Mouse (Mus musculus): ENCODE results near the gene Hist1h4d. TPM values are rescaled to one million over a fixed set of nuclear protein-coding genes. Genes with fewer than 3 reads are reported as not detected.
"Not testable (repeated sequence)": the region's sequence is repeated elsewhere in the genome, so short reads cannot be mapped to it uniquely, and the experiment has no call there.

Hist1h4d gene
- total and polyA plus RNA-seq, 2 experiments from 2014 or later: 39.6 to 2,187 TPM

DNA sequence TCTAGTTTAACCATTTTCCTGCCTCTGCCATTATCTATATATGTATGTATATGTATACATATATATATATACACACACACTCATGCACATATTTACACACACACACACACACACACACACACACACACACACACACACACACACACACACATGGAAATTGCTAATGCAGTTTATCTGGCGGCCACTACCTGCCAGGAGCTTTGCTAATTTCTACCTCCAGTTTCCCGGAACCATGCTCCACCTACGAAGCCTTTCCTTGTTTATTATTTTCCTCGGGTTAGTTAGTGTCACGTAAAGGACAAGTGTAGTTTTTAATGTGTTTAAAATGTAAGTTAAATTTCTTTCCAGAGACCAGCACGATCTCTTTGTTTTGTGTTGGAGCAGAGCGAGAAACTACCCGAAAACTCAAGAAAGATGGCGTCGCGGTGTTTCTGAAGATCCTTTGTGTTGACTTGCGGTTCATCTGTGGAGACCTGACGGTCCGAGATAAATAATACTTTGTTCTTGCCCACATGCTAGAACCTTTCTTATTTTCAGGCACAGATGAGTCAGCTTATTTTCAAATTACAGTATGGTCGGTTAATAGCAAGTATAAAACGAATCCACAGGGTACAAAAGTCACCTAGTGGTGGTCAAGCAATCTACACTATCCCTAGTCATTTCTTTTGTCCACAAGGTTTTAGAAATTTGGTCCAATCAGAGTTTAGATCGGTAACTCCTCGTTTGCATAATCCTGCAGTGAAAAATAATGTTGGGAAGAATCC lies 18.5 kb upstream of the Hist1h4d start:
- Histone ChIP-seq H3K4me1 (ENCODE audit: insufficient read depth, low read length) (no peaks in the 10 kb centered on the region), H3K27me3 (ENCODE audit: insufficient read depth, low read length) (no peaks in the 10 kb centered on the region), H3K9ac (replicated peaks; ENCODE audit: low read length) (peak overlapping the region; percentile 58), H3K27ac (peak overlapping the region; percentile 95), H3K4me3 (ENCODE audit: low read length) (peak overlapping the region; percentile 44), H3K4me2 (ENCODE audit: low read depth, low read length) (peak overlapping the region; percentile 86), H3K9me3 (ENCODE audit: low read length) (no peaks in the 10 kb centered on the region), H3K36me3 (ENCODE audit: insufficient read depth, low read length) (no peaks in the 10 kb centered on the region)
- DNase-seq (ENCODE audit: low spot score) (peak; percentile 86), ATAC-seq (peak; percentile 70)
- TF ChIP-seq CTCF (IDR thresholded peaks at IDR 0.05; ENCODE audit: low read depth): peak; percentile 71
- whole genome bisulfite sequencing: 3% methylated on average over 18 of the region's 18 CpGs

DNA sequence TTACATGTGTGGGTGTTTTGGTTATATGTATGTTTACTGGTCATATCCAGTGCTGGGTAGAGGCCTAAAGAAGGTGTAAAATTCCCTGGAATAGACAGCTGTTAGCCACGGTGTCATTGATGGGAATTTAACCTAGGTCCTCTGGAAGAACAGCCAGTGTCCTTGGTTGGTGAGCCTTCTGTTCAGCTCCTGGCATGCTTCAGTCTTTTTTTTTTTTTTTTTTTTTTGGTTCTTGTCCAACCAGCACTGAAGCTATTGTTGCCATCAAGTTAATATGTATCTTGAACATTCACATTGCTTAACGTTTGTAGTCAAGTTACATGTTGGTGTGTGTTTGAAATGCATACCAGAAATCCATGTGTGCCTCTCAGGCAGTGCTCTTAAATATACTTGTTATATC lies 16.9 kb upstream of the Hist1h4d start:
- H3K4me1 ChIP-seq (ENCODE audit: insufficient read depth, low read length): no peaks in the 10 kb centered on the region
- DNase-seq (ENCODE audit: low spot score) (no peak), ATAC-seq (no peak)
- no peak overlapping the region for H3K4me3 ChIP-seq (ENCODE audit: low read length)
- no peak for TF ChIP-seq CTCF (IDR thresholded peaks at IDR 0.05; ENCODE audit: low read depth)
- H3K9ac ChIP-seq (replicated peaks; ENCODE audit: low read length): no peak overlapping the region
- no peaks in the 10 kb centered on the region for H3K36me3 ChIP-seq (ENCODE audit: insufficient read depth, low read length)
- H3K27me3 ChIP-seq (ENCODE audit: insufficient read depth, low read length): no peaks in the 10 kb centered on the region
- WGBS: 86% methylated on average over 2 of the region's 2 CpGs
- no peak overlapping the region for H3K27ac ChIP-seq
- no peaks in the 10 kb centered on the region for H3K9me3 ChIP-seq (ENCODE audit: low read length)
- no peak overlapping the region for H3K4me2 ChIP-seq (ENCODE audit: low read depth, low read length)

GRCm38 (mm10) chr13:23570261-23571021 lies 11.0 kb upstream of the Hist1h4d start:
- 4% methylated on average over 18 of the region's 41 CpGs for WGBS
- peak overlapping the region; percentile 44 for H3K9ac ChIP-seq (replicated peaks; ENCODE audit: low read length)
- H3K4me3 ChIP-seq (ENCODE audit: low read length): peak overlapping the region; percentile 39
- H3K36me3 ChIP-seq (ENCODE audit: insufficient read depth, low read length); H3K27me3 ChIP-seq (ENCODE audit: insufficient read depth, low read length); H3K4me1 ChIP-seq (ENCODE audit: insufficient read depth, low read length); H3K9me3 ChIP-seq (ENCODE audit: low read length): not testable (repeated sequence)
- peak overlapping the region; percentile 95 for H3K27ac ChIP-seq
- peak overlapping the region; percentile 59 for H3K4me2 ChIP-seq (ENCODE audit: low read depth, low read length)
- ATAC-seq: peak; percentile 31; the same call in 1 of the 2 replicates
- peak; percentile 13 for DNase-seq (ENCODE audit: low spot score)

DNA sequence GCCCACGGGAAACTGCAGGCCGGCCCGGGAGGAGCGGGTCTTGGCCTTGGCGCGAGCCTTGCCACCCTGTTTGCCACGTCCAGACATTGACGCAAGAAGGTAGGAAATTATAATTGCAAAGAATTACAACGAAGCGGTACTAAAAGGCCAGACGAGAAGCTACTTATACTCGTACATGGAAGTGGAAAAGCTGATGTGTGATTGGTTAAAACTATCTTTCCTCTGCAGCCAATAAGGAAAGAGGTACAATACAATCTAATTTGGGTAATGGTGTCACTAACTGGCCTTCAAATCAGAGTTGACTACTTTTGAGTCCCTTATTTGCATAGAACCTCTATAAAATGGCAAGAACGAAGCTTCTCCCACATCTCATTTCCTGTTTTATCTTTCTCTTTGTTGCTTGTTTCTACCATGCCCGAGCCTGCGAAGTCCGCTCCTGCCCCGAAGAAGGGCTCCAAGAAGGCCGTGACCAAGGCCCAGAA lies 10.3 kb upstream of the Hist1h4d start, which contains the start of the genes Hist1h2ae and Hist1h2bg:
Gene Hist1h2ae, minus strand, starts transcription at position 199 of the 482 bp plus-strand sequence.
Gene Hist1h2bg, plus strand, starts transcription at position 375 of the 482 bp plus-strand sequence.
- Histone ChIP-seq H3K27me3 (ENCODE audit: insufficient read depth, low read length) (no peaks in the 10 kb centered on the region), H3K4me1 (ENCODE audit: insufficient read depth, low read length) (peaks cover 7% of the 10 kb centered on the region; the same call in 1 of the 2 replicates), H3K4me2 (ENCODE audit: low read depth, low read length) (peak within 1 kb of the TSS; percentile 59), H3K4me3 (ENCODE audit: low read length) (peak within 1 kb of the TSS; percentile 39), H3K36me3 (ENCODE audit: insufficient read depth, low read length) (no peaks in the 10 kb centered on the region), H3K27ac (peak within 1 kb of the TSS; percentile 95), H3K9ac (replicated peaks; ENCODE audit: low read length) (peak within 1 kb of the TSS; percentile 51), H3K9me3 (ENCODE audit: low read length) (no peaks in the 10 kb centered on the region)
- TF ChIP-seq CTCF (IDR thresholded peaks at IDR 0.05; ENCODE audit: low read depth): no peak
- WGBS: under 1% methylated on average over 18 of the region's 18 CpGs
- peak; percentile 93 for ATAC-seq
- peak; percentile 93 for DNase-seq (ENCODE audit: low spot score)

DNA sequence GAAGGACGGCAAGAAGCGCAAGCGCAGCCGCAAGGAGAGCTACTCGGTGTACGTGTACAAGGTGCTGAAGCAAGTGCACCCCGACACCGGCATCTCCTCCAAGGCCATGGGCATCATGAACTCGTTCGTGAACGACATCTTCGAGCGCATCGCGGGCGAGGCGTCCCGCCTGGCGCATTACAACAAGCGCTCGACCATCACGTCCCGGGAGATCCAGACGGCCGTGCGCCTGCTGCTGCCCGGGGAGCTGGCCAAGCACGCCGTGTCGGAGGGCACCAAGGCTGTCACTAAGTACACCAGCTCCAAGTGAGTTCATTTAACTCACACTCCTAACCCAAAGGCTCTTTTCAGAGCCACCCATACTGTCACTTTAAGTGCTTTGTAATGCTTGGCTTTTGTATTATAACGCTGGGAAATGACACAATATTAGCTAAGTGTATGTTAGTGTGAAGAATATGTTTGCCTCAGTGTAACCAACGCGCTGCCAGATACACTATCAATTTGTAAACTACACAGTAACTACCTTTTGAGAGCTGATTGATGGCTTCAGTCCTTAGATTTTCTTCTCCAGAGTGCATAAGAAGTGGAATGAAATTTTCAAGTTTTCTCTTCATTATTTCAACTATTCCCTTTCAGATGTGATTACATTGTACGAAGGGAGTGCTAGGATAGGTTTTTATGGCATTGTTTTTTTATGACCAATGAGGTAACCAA lies 9.7 kb upstream of the Hist1h4d start:
- not testable (repeated sequence) for H3K4me1 ChIP-seq (ENCODE audit: insufficient read depth, low read length); ATAC-seq; DNase-seq (ENCODE audit: low spot score); H3K36me3 ChIP-seq (ENCODE audit: insufficient read depth, low read length); H3K27me3 ChIP-seq (ENCODE audit: insufficient read depth, low read length); H3K9me3 ChIP-seq (ENCODE audit: low read length)
- Histone ChIP-seq H3K4me3 (ENCODE audit: low read length) (peak overlapping the region; percentile 39), H3K4me2 (ENCODE audit: low read depth, low read length) (peak overlapping the region; percentile 59), H3K27ac (peak overlapping the region; percentile 95), H3K9ac (replicated peaks; ENCODE audit: low read length) (peak overlapping the region; percentile 51)
- WGBS: under 1% methylated on average over 10 of the region's 34 CpGs

All from hindbrain, postnatal 0 days (tissue).